Mouse (Mus musculus): ENCODE data around the gene Chrna4. TPM values are rescaled to one million over a fixed set of nuclear protein-coding genes. Genes with fewer than 3 reads are reported as not detected.

The Chrna4 gene
- polyA plus RNA-seq, 1 experiment from 2014 or later: 0.04 TPM

- Histone ChIP-seq H3K9ac (replicated peaks; ENCODE audit: low read depth) (no peak overlapping the region), H3K4me2 (replicated peaks; ENCODE audit: low read depth, low read length) (no peak overlapping the region), H3K27me3 (replicated peaks; ENCODE audit: insufficient read depth, low read length) (no peaks in the 10 kb centered on the region), H3K9me3 (ENCODE audit: low read length) (no peaks in the 10 kb centered on the region), H3K36me3 (ENCODE audit: insufficient read depth, low read length) (peaks cover 12% of the 10 kb centered on the region), H3K27ac (ENCODE audit: low read length) (no peak overlapping the region), H3K4me3 (ENCODE audit: low read depth, low read length) (no peak overlapping the region), H3K4me1 (ENCODE audit: insufficient read depth, low read depth, low read length) (no peaks in the 10 kb centered on the region)
- WGBS: 67% methylated on average over 2 of the region's 2 CpGs
- TF ChIP-seq CTCF (IDR thresholded peaks at IDR 0.05): no peak
- no peak for TF ChIP-seq EP300 (IDR thresholded peaks at IDR 0.05)
- ATAC-seq (no peak), DNase-seq (ENCODE audit: low spot score) (no peak)
These were observed 57.7 kb downstream of the Chrna4 start for GRCm38 (mm10) chr2:180985635-180986034.

GRCm38 (mm10) chr2:180981133-180981532, 62.2 kb downstream of the Chrna4 start:
- H3K9ac ChIP-seq (replicated peaks; ENCODE audit: low read depth): no peak overlapping the region
- no peak overlapping the region for H3K4me2 ChIP-seq (replicated peaks; ENCODE audit: low read depth, low read length)
- H3K27ac ChIP-seq (ENCODE audit: low read length): no peak overlapping the region
- H3K4me1 ChIP-seq (ENCODE audit: insufficient read depth, low read depth, low read length): no peaks in the 10 kb centered on the region
- no peaks in the 10 kb centered on the region for H3K27me3 ChIP-seq (replicated peaks; ENCODE audit: insufficient read depth, low read length)
- no peak overlapping the region for H3K4me3 ChIP-seq (ENCODE audit: low read depth, low read length)
- no peak for ATAC-seq
- no peaks in the 10 kb centered on the region for H3K9me3 ChIP-seq (ENCODE audit: low read length)
- TF ChIP-seq EP300 (IDR thresholded peaks at IDR 0.05) (no peak), CTCF (IDR thresholded peaks at IDR 0.05) (no peak)
- no peak for DNase-seq (ENCODE audit: low spot score)
- 82% methylated on average over 6 of the region's 6 CpGs for WGBS
- H3K36me3 ChIP-seq (ENCODE audit: insufficient read depth, low read length): peaks cover 52% of the 10 kb centered on the region

Other genes with a start within 250 kb of the Chrna4 start
- 40.3 and 42.4 TPM in 2 replicates for gene Ythdf1, start 122.6 kb downstream of the Chrna4 start, polyA plus RNA-seq (2015; fragmentation: Nextera tagmentation; extraction: Ambion mirVana)
- gene Birc7, start 114.5 kb downstream of the Chrna4 start, polyA plus RNA-seq (2015; fragmentation: Nextera tagmentation; extraction: Ambion mirVana): not detected in 2 replicates
- 110 and 113 TPM in 2 replicates for gene Nkain4, start 88.8 kb downstream of the Chrna4 start, polyA plus RNA-seq (2015; fragmentation: Nextera tagmentation; extraction: Ambion mirVana)
- 50.5 and 52.9 TPM in 2 replicates for gene Arfgap1, start 76.3 kb downstream of the Chrna4 start, polyA plus RNA-seq (2015; fragmentation: Nextera tagmentation; extraction: Ambion mirVana)
- 0.20 and 0.30 TPM in 2 replicates for gene Col20a1, start 57.0 kb downstream of the Chrna4 start, polyA plus RNA-seq (2015; fragmentation: Nextera tagmentation; extraction: Ambion mirVana)
- 0.04 TPM in 1 of 2 replicates, not detected in the other for gene Kcnq2, start 91.8 kb upstream of the Chrna4 start, polyA plus RNA-seq (2015; fragmentation: Nextera tagmentation; extraction: Ambion mirVana)
- gene Eef1a2, start 113.5 kb upstream of the Chrna4 start, polyA plus RNA-seq (2015; fragmentation: Nextera tagmentation; extraction: Ambion mirVana): 0.14 and 0.20 TPM in 2 replicates
- gene Ppdpf, start 143.7 kb upstream of the Chrna4 start, polyA plus RNA-seq (2015; fragmentation: Nextera tagmentation; extraction: Ambion mirVana): 261 and 262 TPM in 2 replicates
- 0.23 and 0.25 TPM in 2 replicates for gene Ptk6, start 159.2 kb upstream of the Chrna4 start, polyA plus RNA-seq (2015; fragmentation: Nextera tagmentation; extraction: Ambion mirVana)
- gene Srms, start 169.6 kb upstream of the Chrna4 start, polyA plus RNA-seq (2015; fragmentation: Nextera tagmentation; extraction: Ambion mirVana): 2.5 and 2.6 TPM in 2 replicates
- 0.86 and 0.91 TPM in 2 replicates for gene Fndc11, start 176.5 kb upstream of the Chrna4 start, polyA plus RNA-seq (2015; fragmentation: Nextera tagmentation; extraction: Ambion mirVana)
- 3.1 and 3.5 TPM in 2 replicates for gene Helz2, start 198.5 kb upstream of the Chrna4 start, polyA plus RNA-seq (2015; fragmentation: Nextera tagmentation; extraction: Ambion mirVana)
- gene Gmeb2, start 244.5 kb upstream of the Chrna4 start, polyA plus RNA-seq (2015; fragmentation: Nextera tagmentation; extraction: Ambion mirVana): 7.6 and 7.8 TPM in 2 replicates

All from lung, postnatal 0 days (tissue).